Mouse (Mus musculus) kidney, postnatal 14 days (tissue): ENCODE measurements around the gene Tor3a.

ENCODE experiments used
- DNase-seq: peaks from one replicate; pipeline ENCODE4 v3.0.0; 2022; ENCODE audit warnings: mixed read lengths

Tor3a gene

DNA sequence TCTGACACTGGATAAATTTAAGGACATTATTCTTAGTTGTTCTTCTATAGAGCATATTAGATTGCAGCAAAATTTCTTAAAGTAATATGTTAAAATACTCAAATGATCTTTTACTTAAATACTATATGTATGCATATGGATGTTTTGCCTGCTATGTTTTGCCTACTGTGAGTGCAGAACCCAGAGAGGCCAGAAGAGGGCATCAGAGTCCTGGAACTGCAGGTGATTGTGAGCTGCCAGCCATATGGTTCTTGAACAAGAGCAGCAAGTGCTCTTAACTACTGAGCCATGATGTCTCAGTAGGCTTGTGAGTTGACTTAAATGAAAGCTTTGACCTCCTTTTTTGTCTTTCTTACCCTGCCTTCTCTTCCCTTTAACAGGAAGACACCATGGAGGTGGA, 43.2 kb downstream of the Tor3a start:
- DNase-seq = no peak

DNA sequence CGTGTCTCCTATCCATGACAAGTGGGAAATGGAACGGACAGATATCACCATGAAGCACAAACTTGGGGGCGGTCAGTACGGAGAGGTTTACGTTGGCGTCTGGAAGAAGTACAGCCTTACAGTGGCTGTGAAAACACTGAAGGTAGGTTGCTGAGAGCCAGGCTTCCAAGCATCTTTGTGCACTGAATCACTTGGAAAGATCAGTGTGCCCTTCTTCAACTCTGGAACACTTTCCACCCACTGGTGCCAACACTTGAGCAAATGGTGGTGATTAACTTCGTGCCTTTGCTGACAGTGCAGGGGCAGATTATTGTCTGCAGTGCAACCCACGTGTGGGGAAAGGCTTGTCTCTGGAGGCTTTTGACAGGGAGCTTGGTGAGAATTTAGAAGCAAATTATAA, 44.2 kb downstream of the Tor3a start:
- no peak for DNase-seq

DNA sequence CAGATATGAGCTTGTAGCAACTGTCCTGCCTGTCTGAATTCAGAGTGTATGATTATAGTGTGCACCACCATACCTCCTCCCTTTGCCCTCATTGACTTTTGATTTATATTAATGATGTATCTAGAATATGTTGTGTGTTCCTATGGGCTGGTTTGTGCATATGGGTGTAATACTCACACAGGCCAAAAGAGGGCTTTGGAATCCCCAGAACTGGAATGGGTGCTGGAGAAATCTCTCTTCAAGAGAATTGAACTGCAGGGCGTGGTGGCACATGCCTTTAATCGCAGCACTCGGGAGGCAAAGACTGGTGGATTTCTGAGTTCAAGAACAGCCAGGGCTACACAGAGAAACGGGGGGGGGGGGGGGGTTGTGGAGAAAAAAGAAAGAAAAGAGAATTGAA, 47.4 kb downstream of the Tor3a start:
- DNase-seq = no peak

GRCm38 (mm10) chr1:156624231-156624630, 49.9 kb downstream of the Tor3a start:
- DNase-seq = no peak

DNA sequence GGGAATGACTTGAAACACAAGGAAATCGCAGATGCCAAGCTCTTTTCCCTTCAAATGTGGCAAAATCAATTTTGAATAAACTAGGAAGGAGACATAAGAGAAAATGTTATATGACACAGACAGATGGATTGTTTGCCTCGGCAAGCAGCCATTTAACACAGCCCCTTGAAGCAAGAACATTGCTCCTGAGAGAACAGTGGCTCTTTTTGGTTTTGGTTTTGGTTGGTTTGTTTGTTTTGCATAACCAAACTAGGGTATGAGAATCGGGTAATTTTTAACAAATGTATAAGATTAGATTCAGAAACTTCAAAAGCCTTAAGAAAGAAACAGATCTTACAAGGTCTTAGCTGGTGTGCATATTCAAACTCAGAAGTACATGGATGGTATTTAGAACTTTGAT, 53.2 kb downstream of the Tor3a start:
- no peak for DNase-seq

GRCm38 (mm10) chr1:156620292-156620909, 53.8 kb downstream of the Tor3a start:
- DNase-seq = no peak

DNA sequence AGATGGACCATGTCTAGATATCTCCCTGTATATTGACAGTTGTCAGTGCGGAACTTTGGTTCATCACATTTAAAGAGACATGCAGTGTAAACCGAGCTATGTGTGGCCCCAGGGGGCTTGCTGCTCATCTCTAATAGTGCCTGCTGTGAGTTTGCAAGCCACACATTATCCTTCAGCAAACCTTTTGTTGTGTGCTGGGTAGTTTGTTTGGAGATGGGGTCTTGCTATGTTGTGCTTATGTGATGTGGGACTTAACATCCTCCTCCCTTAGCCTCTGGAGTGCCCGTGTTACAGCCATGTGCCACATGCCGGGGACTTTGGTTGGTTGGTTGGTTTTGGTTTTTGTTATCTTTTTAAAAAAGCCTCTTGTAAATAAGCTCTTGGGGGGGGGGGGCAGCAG, 56.3 kb downstream of the Tor3a start:
- no peak for DNase-seq

- DNase-seq = peak; percentile 29
Measured at GRCm38 (mm10) chr1:156616989-156617598, 57.1 kb downstream of the Tor3a start.

GRCm38 (mm10) chr1:156615381-156616133, 58.6 kb downstream of the Tor3a start:
- DNase-seq = peak; percentile 87

- no peak for DNase-seq
Measured at GRCm38 (mm10) chr1:156614710-156615109, 59.4 kb downstream of the Tor3a start.

- DNase-seq = peak; percentile 71
Measured at GRCm38 (mm10) chr1:156613855-156614530, 60.2 kb downstream of the Tor3a start.

- DNase-seq = no peak
Measured at GRCm38 (mm10) chr1:156610257-156610656, 63.9 kb downstream of the Tor3a start.

- DNase-seq = no peak
Measured at GRCm38 (mm10) chr1:156608496-156608895, 65.7 kb downstream of the Tor3a start.

GRCm38 (mm10) chr1:156605940-156606339, 68.2 kb downstream of the Tor3a start:
- DNase-seq = no peak

DNA sequence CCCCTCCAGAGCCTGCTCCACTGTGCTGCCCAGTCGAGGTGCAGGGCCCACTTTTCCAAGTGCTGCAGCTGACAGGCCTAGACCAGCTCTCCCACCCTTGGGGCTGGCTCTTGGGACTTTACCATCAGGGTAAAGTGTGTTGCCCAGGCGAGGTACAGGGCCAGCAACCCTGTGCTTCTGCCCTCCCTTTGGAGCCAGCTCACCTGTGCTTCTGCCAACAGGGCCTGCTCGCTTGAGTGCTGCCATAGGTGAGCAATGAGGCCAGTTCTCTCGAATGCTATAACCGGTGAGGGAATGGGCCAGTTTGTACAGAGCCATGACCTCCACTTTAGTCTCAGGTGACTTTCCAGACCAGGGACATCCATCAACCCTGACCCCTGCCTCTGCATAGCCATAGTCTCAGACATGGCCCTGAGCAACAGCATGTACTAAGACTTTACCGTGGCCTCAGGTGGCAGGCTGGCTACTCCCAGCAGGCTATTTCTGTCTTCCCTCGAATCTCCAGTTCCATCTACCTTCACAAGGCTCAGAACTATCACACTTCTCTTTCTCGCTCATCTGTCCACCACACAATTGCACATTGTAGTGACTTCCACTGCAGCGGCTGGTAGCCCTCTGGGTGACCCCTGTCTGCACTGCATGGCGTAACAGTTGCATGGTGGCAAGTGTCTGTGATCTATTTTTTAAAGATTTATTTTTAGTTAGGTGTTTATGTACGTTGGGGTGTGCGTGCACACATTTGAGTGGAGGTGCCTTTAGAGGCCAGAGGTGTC, 68.9 kb downstream of the Tor3a start:
- DNase-seq = no peak
